Mouse (Mus musculus) fibroblast of lung, adult 2 months (primary cell): ENCODE data around the gene Apex1.
"Not testable (repeated sequence)": the region's sequence is repeated elsewhere in the genome, so short reads cannot be mapped to it uniquely, and the experiment has no call there.

Experiments
- DNase-seq: peaks from one replicate; pipeline ENCODE4 v3.0.0-alpha.2; 2011; ENCODE audit warnings: low read depth

Apex1 gene

GRCm38 (mm10) chr14:50924281-50925064 lies at the start of gene Apex1, which contains the start of gene Osgep:
Apex1 (plus strand) TSS chr14:50924968.
Osgep (minus strand) TSS chr14:50924893.
- DNase-seq = peak; percentile 97

DNA sequence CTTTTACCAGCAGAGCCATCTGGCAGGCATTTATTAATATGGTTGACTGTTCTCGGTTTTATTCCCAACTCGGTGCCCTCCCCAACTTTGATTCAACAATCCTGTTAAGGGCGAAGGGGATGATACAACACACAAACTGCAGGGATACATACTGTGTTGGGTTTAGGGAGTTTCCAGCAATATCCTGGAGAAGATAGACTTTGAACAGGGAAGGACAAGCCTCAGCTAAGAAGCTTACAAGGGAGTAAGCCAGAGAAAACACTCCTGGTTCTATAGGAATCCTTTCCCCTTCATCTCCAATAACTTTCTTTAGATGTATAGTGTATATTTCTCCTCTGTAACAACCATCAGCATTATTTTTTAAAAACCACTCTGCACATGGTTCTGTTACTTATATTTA lies 49.6 kb upstream of the Apex1 start:
- DNase-seq = no peak

DNA sequence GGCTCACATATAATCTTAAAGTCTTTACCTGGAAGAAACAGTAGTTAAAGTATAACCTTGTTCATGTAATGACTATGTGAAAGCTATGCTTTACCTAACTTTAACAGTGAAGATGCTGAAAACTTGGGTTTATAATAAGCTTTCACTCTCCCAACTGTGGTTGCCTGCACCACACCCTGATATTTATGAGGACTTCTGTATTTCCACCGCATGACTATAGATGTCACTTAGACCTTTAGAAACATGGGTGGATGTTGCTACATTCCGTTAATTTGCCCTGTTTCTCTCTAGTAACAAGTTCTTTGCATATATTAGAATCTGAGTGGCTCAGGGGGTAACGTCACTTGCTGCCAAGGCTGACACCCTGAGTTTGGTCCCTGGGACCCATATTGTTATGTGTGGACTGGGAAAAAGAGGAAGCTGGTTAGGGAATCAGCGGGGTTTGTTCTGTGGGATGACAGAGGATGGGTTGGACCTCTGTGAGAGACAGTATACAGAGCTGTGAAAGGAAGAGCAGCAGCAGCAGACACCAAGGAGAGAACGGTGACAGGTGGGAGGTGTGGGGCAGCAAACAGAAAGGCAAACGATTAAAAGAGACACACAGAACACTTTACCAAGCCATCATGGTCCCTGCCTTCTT lies 49.1 kb upstream of the Apex1 start:
- no peak for DNase-seq

GRCm38 (mm10) chr14:50876236-50876950 lies 48.4 kb upstream of the Apex1 start:
- DNase-seq = no peak

- no peak for DNase-seq
Measured at GRCm38 (mm10) chr14:50891621-50892020, 33.1 kb upstream of the Apex1 start.

DNA sequence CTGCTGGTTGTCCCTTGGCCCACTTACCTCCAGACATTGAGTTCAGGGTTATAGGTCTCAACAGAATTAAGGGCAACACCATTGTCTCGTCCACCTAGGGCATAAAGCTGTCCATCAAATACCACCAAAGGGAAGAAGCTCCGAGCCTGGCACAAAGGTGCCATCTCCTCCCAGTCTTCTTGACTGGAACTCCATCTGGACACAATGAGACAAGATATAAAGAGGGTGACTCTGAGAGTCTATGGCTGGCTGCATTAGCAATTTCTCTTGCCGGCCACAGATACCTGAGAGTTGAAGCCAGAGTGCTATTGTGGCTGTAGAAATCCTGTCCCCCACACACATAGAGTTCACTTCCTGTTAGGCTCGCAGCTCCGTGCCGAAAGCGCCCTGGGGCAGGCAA lies 32.7 kb upstream of the Apex1 start:
- no peak for DNase-seq

DNA sequence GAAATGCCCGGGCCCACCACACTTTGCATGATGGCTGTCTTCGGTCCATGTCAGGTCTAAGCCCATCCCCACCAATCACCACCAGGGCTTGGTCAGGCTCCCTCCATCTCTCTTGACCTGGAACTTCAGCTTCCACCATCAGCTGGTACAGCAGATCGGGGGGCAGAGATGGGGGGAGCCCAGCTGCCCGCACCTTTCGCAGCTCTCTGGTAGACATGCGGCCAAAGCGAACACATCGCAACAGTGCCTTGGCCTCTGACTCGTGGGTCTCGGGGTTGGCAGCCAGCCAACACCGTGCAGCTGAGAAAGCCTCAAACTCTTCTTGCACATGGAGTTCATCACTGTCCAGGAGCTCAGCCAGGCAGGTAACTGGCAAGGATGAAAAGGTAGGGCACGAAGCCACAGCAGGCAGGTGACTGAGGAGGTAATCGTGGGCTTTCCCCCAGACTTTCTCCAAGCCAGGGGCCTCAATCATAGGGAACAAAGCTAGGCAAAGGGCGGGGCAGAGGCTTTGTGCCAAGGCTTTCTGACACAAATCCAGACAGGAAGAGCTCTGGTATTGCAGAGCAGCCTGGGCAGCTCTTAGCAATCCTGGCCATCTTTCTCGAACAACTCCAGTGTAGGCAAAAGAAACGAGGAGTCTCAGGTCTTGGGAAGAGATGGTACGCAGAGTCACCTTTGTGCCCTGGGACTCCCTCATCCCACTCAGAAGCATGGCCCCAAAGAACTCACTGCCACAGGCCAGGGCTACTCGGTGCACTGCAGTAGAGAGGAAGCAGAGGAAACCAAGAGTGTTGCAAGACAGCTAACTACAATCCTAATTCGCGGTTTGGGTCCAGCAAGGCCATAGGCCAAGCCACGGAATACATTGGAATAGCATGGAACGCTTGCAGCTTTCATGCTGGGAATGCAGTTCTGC lies 32.0 kb upstream of the Apex1 start:
- DNase-seq = peak; percentile 37

- DNase-seq = no peak
Measured at GRCm38 (mm10) chr14:50895407-50895806, 29.4 kb upstream of the Apex1 start.

- peak; percentile 97 for DNase-seq
Measured at GRCm38 (mm10) chr14:50895985-50896746, 28.6 kb upstream of the Apex1 start.

GRCm38 (mm10) chr14:50896747-50897373 lies 27.9 kb upstream of the Apex1 start:
- DNase-seq = no peak

- DNase-seq = peak; percentile 25
Measured at GRCm38 (mm10) chr14:50897374-50897765, 27.4 kb upstream of the Apex1 start, which contains the start of gene Klhl33. Klhl33 (minus strand) TSS chr14:50897507.

DNA sequence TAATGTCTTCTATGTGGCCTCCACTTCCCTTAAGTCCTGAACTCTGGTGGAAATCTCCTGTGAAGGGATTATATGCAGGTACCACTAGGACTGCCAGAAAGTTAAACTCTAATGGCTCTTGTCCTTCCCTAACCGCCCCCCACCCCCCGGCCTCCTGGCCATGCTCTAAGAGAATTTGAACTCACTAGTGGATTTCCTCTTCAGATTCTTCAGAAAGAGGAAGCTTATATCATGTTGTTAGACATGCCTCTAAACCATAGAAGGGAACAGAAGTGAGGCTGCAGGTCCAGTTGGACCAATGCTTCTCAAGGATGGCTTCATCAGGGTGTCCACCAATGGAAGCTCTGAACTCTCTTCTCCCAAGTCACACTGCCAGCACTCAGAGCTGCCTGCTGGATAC lies 26.8 kb upstream of the Apex1 start:
- not testable (repeated sequence) for DNase-seq

DNA sequence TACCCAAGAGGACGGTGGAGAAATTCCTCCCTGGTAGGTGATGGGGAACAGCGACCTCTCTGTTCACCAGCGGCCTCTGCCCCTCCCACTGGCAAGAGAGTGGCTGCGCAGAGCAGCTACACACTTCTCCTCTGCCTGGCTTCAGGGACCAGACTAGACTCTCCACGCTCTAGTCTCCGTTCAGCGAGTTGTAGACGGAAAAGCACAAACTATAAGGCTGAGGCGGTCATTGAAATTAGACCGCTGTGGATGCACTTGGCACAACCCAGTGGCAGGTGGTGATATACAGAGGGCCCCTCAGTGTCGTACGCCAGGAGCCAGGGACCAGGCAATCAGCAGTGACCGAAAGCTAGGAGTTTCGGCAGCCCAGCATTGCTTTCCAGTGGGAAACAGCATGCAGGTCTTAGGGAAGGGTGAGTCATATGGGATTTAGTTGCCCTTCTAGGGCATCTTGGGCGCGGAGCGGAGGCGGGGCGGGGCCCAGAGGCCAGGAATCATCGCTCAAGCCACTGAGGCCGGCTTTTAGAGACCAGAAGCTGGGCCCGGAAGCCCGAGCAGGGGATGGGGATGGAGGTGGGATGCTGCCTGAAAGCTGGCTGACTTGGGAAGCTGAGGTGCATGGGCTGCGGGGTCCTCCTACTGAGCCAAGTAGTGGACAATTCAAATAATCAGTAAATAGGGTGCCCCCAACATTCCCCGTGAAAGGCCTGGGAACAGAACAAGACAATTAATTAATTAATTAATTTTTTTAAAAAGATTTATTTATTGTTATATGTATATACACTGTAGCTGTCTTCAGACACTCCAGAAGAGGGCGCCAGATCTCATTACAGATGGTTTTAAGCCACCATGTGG lies 20.6 kb upstream of the Apex1 start:
- DNase-seq = no peak

DNA sequence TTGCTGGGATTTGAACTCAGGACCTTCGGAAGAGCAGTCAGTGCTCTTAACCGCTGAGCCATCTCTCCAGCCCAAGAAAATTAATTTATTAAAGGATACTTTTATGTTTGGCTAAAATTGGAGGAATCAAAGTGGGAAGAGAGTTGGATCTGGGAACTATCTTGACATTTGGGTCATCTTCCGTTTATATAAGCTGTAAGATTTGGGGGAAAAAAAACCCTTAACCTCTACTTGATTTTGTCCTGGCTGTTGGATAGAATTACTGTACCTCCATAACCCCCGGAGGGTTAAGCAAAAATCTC lies 20.0 kb upstream of the Apex1 start:
- no peak for DNase-seq

GRCm38 (mm10) chr14:50905327-50905726 lies 19.4 kb upstream of the Apex1 start:
- DNase-seq = not testable (repeated sequence)

- no peak for DNase-seq
Measured at GRCm38 (mm10) chr14:50908126-50908525, 16.6 kb upstream of the Apex1 start.

GRCm38 (mm10) chr14:50911356-50911755 lies 13.4 kb upstream of the Apex1 start:
- DNase-seq = no peak

DNA sequence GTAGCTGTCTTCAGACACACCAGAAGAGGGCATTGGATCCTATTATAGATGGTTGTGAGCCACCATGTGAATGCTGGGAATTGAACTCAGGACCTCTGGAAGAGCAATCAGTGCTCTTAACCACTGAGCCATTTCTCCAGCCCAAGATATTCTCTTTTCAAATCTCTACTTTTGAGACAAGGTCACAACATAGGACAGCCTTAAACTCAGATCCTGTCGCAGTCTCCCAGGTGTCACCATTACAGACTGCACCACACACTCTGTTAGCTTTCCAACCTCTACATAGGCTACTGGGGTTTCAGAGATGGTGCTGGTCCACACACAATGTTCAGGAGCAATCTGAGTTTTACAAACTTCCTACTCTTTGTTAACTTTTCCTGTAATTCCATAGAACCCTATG lies 1.3 kb upstream of the Apex1 start:
- not testable (repeated sequence) for DNase-seq

GRCm38 (mm10) chr14:50925111-50925920 lies 548 bp downstream of the Apex1 start:
- no peak for DNase-seq
